Mouse (Mus musculus): ENCODE data around the gene Olfr70. TPM values are rescaled to one million over a fixed set of nuclear protein-coding genes. Genes with fewer than 3 reads are reported as not detected.

Olfr70 gene
- polyA plus RNA-seq, 1 experiment from 2014 or later = not detected

- Histone ChIP-seq H3K27me3 (ENCODE audit: insufficient read depth, low read length) (no peaks in the 10 kb centered on the region), H3K4me3 (replicated peaks; ENCODE audit: low read depth, low read length) (no peak overlapping the region), H3K9me3 (replicated peaks; ENCODE audit: low read length) (no peaks in the 10 kb centered on the region), H3K27ac (no peak overlapping the region), H3K4me1 (replicated peaks; ENCODE audit: insufficient read depth, low read length) (no peaks in the 10 kb centered on the region), H3K9ac (ENCODE audit: low read depth, low read length) (no peak overlapping the region), H3K4me2 (ENCODE audit: low read length) (no peak overlapping the region), H3K36me3 (ENCODE audit: insufficient read depth, low read length) (no peaks in the 10 kb centered on the region)
- DNase-seq (ENCODE audit: low spot score) (no peak), ATAC-seq (replicated peaks; ENCODE audit: low FRiP score, low read depth) (no peak)
- WGBS = 74% methylated on average over 6 of the region's 6 CpGs
- TF ChIP-seq CTCF (IDR thresholded peaks at IDR 0.05; ENCODE audit: low read depth) = peak; percentile 49; the same call in 1 of the 2 replicates
Observed at GRCm38 (mm10) chr4:43703439-43703838, 2.8 kb upstream of the Olfr70 start.

DNA sequence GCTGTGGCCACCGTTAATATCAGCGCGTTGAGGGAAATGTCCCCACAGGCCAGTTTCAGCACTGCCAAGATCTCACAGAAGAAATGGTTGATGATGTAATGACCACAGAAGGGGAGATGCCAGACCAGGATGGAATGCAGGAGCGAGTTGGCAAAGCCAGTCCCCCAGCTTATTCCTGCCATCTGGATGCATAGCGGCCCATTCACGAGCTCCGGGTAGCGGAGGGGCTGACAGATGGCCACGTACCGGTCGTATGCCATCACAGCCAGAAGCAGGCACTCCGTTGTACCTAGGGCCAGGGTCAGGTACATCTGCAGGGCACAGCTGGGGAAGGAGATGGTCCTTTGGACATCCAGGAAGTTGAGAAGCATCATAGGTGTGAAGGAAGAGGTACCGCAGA is 4.0 kb downstream of the Olfr70 start:
- Histone ChIP-seq H3K27me3 (ENCODE audit: insufficient read depth, low read length) (no peaks in the 10 kb centered on the region), H3K4me3 (replicated peaks; ENCODE audit: low read depth, low read length) (no peak overlapping the region), H3K9me3 (replicated peaks; ENCODE audit: low read length) (no peaks in the 10 kb centered on the region), H3K9ac (ENCODE audit: low read depth, low read length) (no peak overlapping the region), H3K27ac (no peak overlapping the region), H3K36me3 (ENCODE audit: insufficient read depth, low read length) (no peaks in the 10 kb centered on the region), H3K4me2 (ENCODE audit: low read length) (no peak overlapping the region), H3K4me1 (replicated peaks; ENCODE audit: insufficient read depth, low read length) (no peaks in the 10 kb centered on the region)
- DNase-seq (ENCODE audit: low spot score) (no peak), ATAC-seq (replicated peaks; ENCODE audit: low FRiP score, low read depth) (no peak)
- WGBS = 87% methylated on average over 13 of the region's 13 CpGs
- no peak for TF ChIP-seq CTCF (IDR thresholded peaks at IDR 0.05; ENCODE audit: low read depth)

- 20% methylated on average over 9 of the region's 9 CpGs for WGBS
- no peak overlapping the region for H3K4me2 ChIP-seq (ENCODE audit: low read length)
- no peak overlapping the region for H3K27ac ChIP-seq
- peak; percentile 52; the same call in 1 of the 2 replicates for ATAC-seq (replicated peaks; ENCODE audit: low FRiP score, low read depth)
- peak; percentile 13 for DNase-seq (ENCODE audit: low spot score)
- no peaks in the 10 kb centered on the region for H3K4me1 ChIP-seq (replicated peaks; ENCODE audit: insufficient read depth, low read length)
- H3K27me3 ChIP-seq (ENCODE audit: insufficient read depth, low read length) = no peaks in the 10 kb centered on the region
- H3K9ac ChIP-seq (ENCODE audit: low read depth, low read length) = no peak overlapping the region
- no peaks in the 10 kb centered on the region for H3K36me3 ChIP-seq (ENCODE audit: insufficient read depth, low read length)
- H3K9me3 ChIP-seq (replicated peaks; ENCODE audit: low read length) = no peaks in the 10 kb centered on the region
- TF ChIP-seq CTCF (IDR thresholded peaks at IDR 0.05; ENCODE audit: low read depth) = no peak
- H3K4me3 ChIP-seq (replicated peaks; ENCODE audit: low read depth, low read length) = no peak overlapping the region
Observed at GRCm38 (mm10) chr4:43695249-43695671, 5.3 kb downstream of the Olfr70 start.

DNA sequence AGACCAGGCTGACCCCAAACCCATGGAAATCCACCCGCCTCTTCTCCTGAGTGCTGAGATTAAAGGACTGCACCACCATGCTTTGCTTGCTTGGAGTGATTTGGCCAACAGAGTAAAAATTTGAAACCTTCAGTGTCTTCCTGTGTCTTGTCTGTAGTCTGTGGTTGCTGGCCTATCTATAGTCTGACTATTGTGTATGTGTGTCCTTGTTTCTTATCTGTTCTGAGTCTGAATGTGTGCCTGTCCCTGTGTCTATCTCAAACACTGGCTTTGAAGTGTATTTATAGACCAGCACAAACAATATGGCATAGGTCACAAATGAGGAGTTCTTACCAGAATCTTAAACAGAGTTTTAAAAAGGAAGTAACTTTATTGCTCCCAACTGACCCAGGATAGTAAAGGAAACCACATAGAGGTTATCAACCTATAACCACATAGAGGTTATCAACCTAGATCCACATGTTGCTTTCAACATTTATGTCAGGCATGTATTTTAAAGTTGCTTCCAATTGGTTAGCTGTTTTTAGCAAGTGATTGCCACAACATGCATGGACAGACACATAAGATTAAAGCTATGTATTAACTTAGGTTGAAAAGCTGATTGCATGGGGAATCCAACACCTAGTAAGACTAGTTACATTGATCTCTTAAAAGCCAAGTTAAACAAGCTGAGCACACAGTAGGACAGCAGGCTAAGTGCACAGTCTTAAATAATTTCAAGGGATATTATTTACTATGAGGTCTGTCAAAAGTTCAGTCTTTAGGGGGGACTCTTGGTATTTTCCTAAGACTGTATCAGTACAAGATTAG is 6.0 kb downstream of the Olfr70 start:
- no peaks in the 10 kb centered on the region for H3K4me1 ChIP-seq (replicated peaks; ENCODE audit: insufficient read depth, low read length)
- H3K4me2 ChIP-seq (ENCODE audit: low read length) = no peak overlapping the region
- H3K27me3 ChIP-seq (ENCODE audit: insufficient read depth, low read length) = no peaks in the 10 kb centered on the region
- WGBS = 87% methylated on average over 1 of the region's 1 CpGs
- no peak overlapping the region for H3K9ac ChIP-seq (ENCODE audit: low read depth, low read length)
- H3K4me3 ChIP-seq (replicated peaks; ENCODE audit: low read depth, low read length) = no peak overlapping the region
- H3K9me3 ChIP-seq (replicated peaks; ENCODE audit: low read length) = no peaks in the 10 kb centered on the region
- H3K27ac ChIP-seq = no peak overlapping the region
- H3K36me3 ChIP-seq (ENCODE audit: insufficient read depth, low read length) = no peaks in the 10 kb centered on the region
- no peak for ATAC-seq (replicated peaks; ENCODE audit: low FRiP score, low read depth)
- no peak for TF ChIP-seq CTCF (IDR thresholded peaks at IDR 0.05; ENCODE audit: low read depth)
- DNase-seq (ENCODE audit: low spot score) = no peak

- Histone ChIP-seq H3K4me3 (replicated peaks; ENCODE audit: low read depth, low read length) (no peak overlapping the region), H3K9me3 (replicated peaks; ENCODE audit: low read length) (no peaks in the 10 kb centered on the region), H3K36me3 (ENCODE audit: insufficient read depth, low read length) (no peaks in the 10 kb centered on the region), H3K4me2 (ENCODE audit: low read length) (no peak overlapping the region), H3K9ac (ENCODE audit: low read depth, low read length) (no peak overlapping the region), H3K4me1 (replicated peaks; ENCODE audit: insufficient read depth, low read length) (no peaks in the 10 kb centered on the region), H3K27ac (no peak overlapping the region), H3K27me3 (ENCODE audit: insufficient read depth, low read length) (no peaks in the 10 kb centered on the region)
- no peak for DNase-seq (ENCODE audit: low spot score)
- 68% methylated on average over 5 of the region's 5 CpGs for WGBS
- no peak; the same call in 1 of the 2 replicates for ATAC-seq (replicated peaks; ENCODE audit: low FRiP score, low read depth)
- no peak for TF ChIP-seq CTCF (IDR thresholded peaks at IDR 0.05; ENCODE audit: low read depth)
Observed at GRCm38 (mm10) chr4:43693806-43694241, 6.8 kb downstream of the Olfr70 start.

GRCm38 (mm10) chr4:43691026-43691425 is 9.6 kb downstream of the Olfr70 start:
- Histone ChIP-seq H3K9me3 (replicated peaks; ENCODE audit: low read length) (no peaks in the 10 kb centered on the region), H3K4me1 (replicated peaks; ENCODE audit: insufficient read depth, low read length) (no peaks in the 10 kb centered on the region), H3K27me3 (ENCODE audit: insufficient read depth, low read length) (no peaks in the 10 kb centered on the region), H3K9ac (ENCODE audit: low read depth, low read length) (no peak overlapping the region), H3K27ac (no peak overlapping the region), H3K4me3 (replicated peaks; ENCODE audit: low read depth, low read length) (no peak overlapping the region), H3K4me2 (ENCODE audit: low read length) (no peak overlapping the region), H3K36me3 (ENCODE audit: insufficient read depth, low read length) (no peaks in the 10 kb centered on the region)
- DNase-seq (ENCODE audit: low spot score) = no peak
- TF ChIP-seq CTCF (IDR thresholded peaks at IDR 0.05; ENCODE audit: low read depth) = no peak
- ATAC-seq (replicated peaks; ENCODE audit: low FRiP score, low read depth) = no peak
- 79% methylated on average over 5 of the region's 5 CpGs for WGBS

Data from kidney, postnatal 0 days (tissue).